Mouse (Mus musculus): ENCODE measurements around the gene Lamb2. TPM values are rescaled to one million over a fixed set of nuclear protein-coding genes. Genes with fewer than 3 reads are reported as not detected.

Lamb2 gene
- polyA plus RNA-seq, 1 experiment from 2014 or later, result 74.4 TPM

GRCm38 (mm10) chr9:108485301-108485875 is 5.9 kb downstream of the Lamb2 start:
- no peak for ATAC-seq (ENCODE audit: borderline replicate concordance, extremely low read depth, low FRiP score, low TSS enrichment)
- H3K4me1 ChIP-seq, result peaks cover 14% of the 10 kb centered on the region
- H3K9me3 ChIP-seq, result no peaks in the 10 kb centered on the region
- no peak overlapping the region for H3K4me2 ChIP-seq
- H3K4me3 ChIP-seq, result no peak overlapping the region
- no peak overlapping the region for H3K27ac ChIP-seq
- H3K36me3 ChIP-seq, result peaks cover 85% of the 10 kb centered on the region
- WGBS, result 91% methylated on average over 19 of the region's 19 CpGs
- H3K27me3 ChIP-seq, result no peaks in the 10 kb centered on the region
- H3K9ac ChIP-seq, result no peak overlapping the region

GRCm38 (mm10) chr9:108486973-108487530 is 7.5 kb downstream of the Lamb2 start:
- no peak for ATAC-seq (ENCODE audit: borderline replicate concordance, extremely low read depth, low FRiP score, low TSS enrichment)
- H3K27me3 ChIP-seq, result no peaks in the 10 kb centered on the region
- WGBS, result 90% methylated on average over 8 of the region's 8 CpGs

GRCm38 (mm10) chr9:108488403-108488802 is 8.9 kb downstream of the Lamb2 start:
- Histone ChIP-seq H3K27ac (no peak overlapping the region), H3K4me2 (no peak overlapping the region), H3K9ac (no peak overlapping the region), H3K36me3 (peaks cover 75% of the 10 kb centered on the region), H3K4me1 (peaks cover 22% of the 10 kb centered on the region), H3K9me3 (no peaks in the 10 kb centered on the region), H3K4me3 (no peak overlapping the region), H3K27me3 (no peaks in the 10 kb centered on the region)
- WGBS, result 89% methylated on average over 17 of the region's 17 CpGs
- no peak for ATAC-seq (ENCODE audit: borderline replicate concordance, extremely low read depth, low FRiP score, low TSS enrichment)

More at GRCm38 (mm10) chr9:108486973-108487530, 7.5 kb downstream of the Lamb2 start:
- H3K4me3 ChIP-seq, result no peak overlapping the region
- H3K9ac ChIP-seq, result no peak overlapping the region
- H3K9me3 ChIP-seq, result no peaks in the 10 kb centered on the region
- no peak overlapping the region for H3K27ac ChIP-seq
- H3K36me3 ChIP-seq, result peaks cover 77% of the 10 kb centered on the region
- peaks cover 17% of the 10 kb centered on the region for H3K4me1 ChIP-seq
- no peak overlapping the region for H3K4me2 ChIP-seq

- H3K27ac ChIP-seq, result 0 out of 2 replicates have a peak overlapping the region, but pooled peaks have one; percentile 98
- 0 out of 2 replicates have a peak overlapping the region, but pooled peaks have one; percentile 5 for H3K9ac ChIP-seq
- peaks cover 74% of the 10 kb centered on the region for H3K36me3 ChIP-seq
Observed at GRCm38 (mm10) chr9:108489215-108489614, 9.7 kb downstream of the Lamb2 start.

GRCm38 (mm10) chr9:108489702-108490558 is 10.4 kb downstream of the Lamb2 start:
- Histone ChIP-seq H3K27me3 (no peaks in the 10 kb centered on the region), H3K36me3 (peaks cover 75% of the 10 kb centered on the region), H3K27ac (peak overlapping the region; percentile 98), H3K4me2 (peak overlapping the region; percentile 80), H3K9ac (peak overlapping the region; percentile 99), H3K4me1 (peaks cover 22% of the 10 kb centered on the region), H3K9me3 (no peaks in the 10 kb centered on the region), H3K4me3 (peak overlapping the region; percentile 99)
- WGBS, result 58% methylated on average over 26 of the region's 26 CpGs
- ATAC-seq (ENCODE audit: borderline replicate concordance, extremely low read depth, low FRiP score, low TSS enrichment), result peak; percentile 1

More at GRCm38 (mm10) chr9:108489215-108489614, 9.7 kb downstream of the Lamb2 start:
- 96% methylated on average over 20 of the region's 20 CpGs for WGBS
- Histone ChIP-seq H3K27me3 (no peaks in the 10 kb centered on the region), H3K4me2 (no peak overlapping the region), H3K9me3 (no peaks in the 10 kb centered on the region), H3K4me1 (peaks cover 22% of the 10 kb centered on the region), H3K4me3 (no peak overlapping the region)
- no peak for ATAC-seq (ENCODE audit: borderline replicate concordance, extremely low read depth, low FRiP score, low TSS enrichment)

GRCm38 (mm10) chr9:108490559-108491285 is 11.2 kb downstream of the Lamb2 start, which contains the start of gene Usp19:
TSS of gene Usp19 (plus strand) at chr9:108490602.
- Histone ChIP-seq H3K4me3 (peak within 1 kb of the TSS; percentile 99), H3K4me1 (peaks cover 22% of the 10 kb centered on the region), H3K9ac (peak within 1 kb of the TSS; percentile 99), H3K36me3 (peaks cover 75% of the 10 kb centered on the region), H3K9me3 (no peaks in the 10 kb centered on the region), H3K27ac (peak within 1 kb of the TSS; percentile 98), H3K27me3 (no peaks in the 10 kb centered on the region), H3K4me2 (peak within 1 kb of the TSS; percentile 80)
- WGBS, result under 1% methylated on average over 67 of the region's 69 CpGs
- peak; percentile 93 for ATAC-seq (ENCODE audit: borderline replicate concordance, extremely low read depth, low FRiP score, low TSS enrichment)

GRCm38 (mm10) chr9:108491286-108491580 is 11.7 kb downstream of the Lamb2 start:
- Histone ChIP-seq H3K9me3 (no peaks in the 10 kb centered on the region), H3K9ac (peak overlapping the region; percentile 99), H3K27ac (peak overlapping the region; percentile 98), H3K4me3 (peak overlapping the region; percentile 99), H3K4me1 (peaks cover 22% of the 10 kb centered on the region), H3K36me3 (peaks cover 75% of the 10 kb centered on the region), H3K27me3 (no peaks in the 10 kb centered on the region), H3K4me2 (peak overlapping the region; percentile 80)
- ATAC-seq (ENCODE audit: borderline replicate concordance, extremely low read depth, low FRiP score, low TSS enrichment), result no peak
- WGBS, result 6% methylated on average over 12 of the region's 12 CpGs

GRCm38 (mm10) chr9:108492043-108492750 is 12.7 kb downstream of the Lamb2 start:
- no peak overlapping the region for H3K27ac ChIP-seq
- H3K27me3 ChIP-seq, result no peaks in the 10 kb centered on the region
- H3K4me2 ChIP-seq, result peak overlapping the region; percentile 80
- peak overlapping the region; percentile 99; the same call in 1 of the 2 replicates for H3K9ac ChIP-seq
- peaks cover 75% of the 10 kb centered on the region for H3K36me3 ChIP-seq
- ATAC-seq (ENCODE audit: borderline replicate concordance, extremely low read depth, low FRiP score, low TSS enrichment), result no peak
- peak overlapping the region; percentile 99 for H3K4me3 ChIP-seq
- peaks cover 22% of the 10 kb centered on the region for H3K4me1 ChIP-seq
- H3K9me3 ChIP-seq, result no peaks in the 10 kb centered on the region
- WGBS, result 77% methylated on average over 16 of the region's 16 CpGs

GRCm38 (mm10) chr9:108493246-108493645 is 13.7 kb downstream of the Lamb2 start:
- Histone ChIP-seq H3K4me3 (no peak overlapping the region), H3K27me3 (no peaks in the 10 kb centered on the region), H3K4me1 (peaks cover 22% of the 10 kb centered on the region), H3K36me3 (peaks cover 75% of the 10 kb centered on the region), H3K9me3 (no peaks in the 10 kb centered on the region), H3K4me2 (no peak overlapping the region), H3K27ac (no peak overlapping the region), H3K9ac (no peak overlapping the region)
- no peak for ATAC-seq (ENCODE audit: borderline replicate concordance, extremely low read depth, low FRiP score, low TSS enrichment)
- WGBS, result 94% methylated on average over 8 of the region's 8 CpGs

- 92% methylated on average over 19 of the region's 19 CpGs for WGBS
- Histone ChIP-seq H3K4me1 (peaks cover 22% of the 10 kb centered on the region), H3K4me2 (no peak overlapping the region), H3K9me3 (no peaks in the 10 kb centered on the region), H3K4me3 (no peak overlapping the region), H3K9ac (no peak overlapping the region), H3K36me3 (peaks cover 75% of the 10 kb centered on the region), H3K27me3 (no peaks in the 10 kb centered on the region), H3K27ac (no peak overlapping the region)
- ATAC-seq (ENCODE audit: borderline replicate concordance, extremely low read depth, low FRiP score, low TSS enrichment), result no peak
Observed at GRCm38 (mm10) chr9:108494146-108494825, 14.8 kb downstream of the Lamb2 start.
